ENCODE assay signal across 27 mouse cellular contexts in genomic region chr16:20493452-20493851, GRCm38 (mm10).
"Had no signal": no experiment of that assay in that cellular context is flagged by ENCODE, and none has a peak within 500 bp of the region (broad histone marks: within the 10 kb centered on the region; RNA-seq: fewer than 3 reads in every experiment).

No protein-coding gene starts in this region.

- H3K4me3 ChIP-seq: heart, adult 2 months; heart, embryonic 13.5 days; heart, embryonic 15.5 days; hindbrain, embryonic 13.5 days; hindbrain, embryonic 15.5 days; layer of hippocampus, adult 2 months; limb, embryonic 13.5 days; limb, embryonic 15.5 days; liver, embryonic 12.5 days had no signal

- H3K36me3 ChIP-seq: heart, embryonic 13.5 days; heart, embryonic 15.5 days; hindbrain, embryonic 13.5 days; hindbrain, embryonic 15.5 days; limb, embryonic 13.5 days; limb, embryonic 15.5 days; liver, embryonic 12.5 days had no signal

- H3K9me3 ChIP-seq: heart, embryonic 13.5 days; heart, embryonic 15.5 days; hindbrain, embryonic 13.5 days; hindbrain, embryonic 15.5 days; limb, embryonic 13.5 days; limb, embryonic 15.5 days; liver, embryonic 12.5 days had no signal

- H3K27me3 ChIP-seq: heart, embryonic 13.5 days; heart, embryonic 15.5 days; hindbrain, embryonic 15.5 days; limb, embryonic 15.5 days; liver, embryonic 12.5 days had no signal

- H3K9ac ChIP-seq: heart, embryonic 13.5 days; heart, embryonic 15.5 days; hindbrain, embryonic 13.5 days; hindbrain, embryonic 15.5 days; limb, embryonic 13.5 days; limb, embryonic 15.5 days; liver, embryonic 12.5 days; liver, embryonic 14.5 days had no signal

- ATAC-seq: hindbrain, postnatal 0 days; intestine, embryonic 16.5 days; liver, embryonic 12.5 days had no signal

- DNase-seq: gastrocnemius, postnatal 14 days; gastrocnemius, postnatal 36 days; heart, adult 11 months; heart, adult 2 months; heart, postnatal 14 days; heart, postnatal 36 days; kidney, adult 11 months; kidney, adult 2 months; kidney, adult 9 months; kidney, postnatal 10 days; kidney, postnatal 25 days; kidney, postnatal 4 days; layer of hippocampus, adult 9-11 months; layer of hippocampus, postnatal 36 days; left cerebral cortex, postnatal 4 days had no signal

- H3K27ac ChIP-seq: heart, adult 2 months; heart, embryonic 13.5 days; heart, embryonic 15.5 days; hindbrain, embryonic 13.5 days; hindbrain, embryonic 15.5 days; hindbrain, postnatal 0 days; layer of hippocampus, adult 2 months; limb, embryonic 13.5 days; limb, embryonic 15.5 days; liver, embryonic 12.5 days; liver, embryonic 14.5 days had no signal

- H3K4me2 ChIP-seq: heart, embryonic 11.5 days; heart, embryonic 13.5 days; heart, embryonic 15.5 days; hindbrain, embryonic 13.5 days; hindbrain, embryonic 15.5 days; limb, embryonic 13.5 days; limb, embryonic 15.5 days; liver, embryonic 12.5 days had no signal
